Mouse (Mus musculus) CH12.LX (cell line): ENCODE measurements at regions not wholly inside any gene's neighbourhood (a gene's known extent, or its start where the extent isn't known, plus 50 kb on each side); places are given as distances from the start of the nearest gene placed in this dataset.

Source experiments
- DNase-seq: peaks from one replicate; pipeline ENCODE4 v3.0.0-alpha.2; 2013; ENCODE audit errors: extremely low read depth
- H3K27ac ChIP-seq: 2 replicates; pipeline ENCODE4 v1.5.1; 2012; ENCODE audit warnings: low read depth, mild to moderate bottlenecking, control low read depth, moderate library complexity; ENCODE audit not compliant: insufficient read depth
- H3K27me3 ChIP-seq: replicated peaks from 2 replicates; pipeline ENCODE3; 2012; ENCODE audit warnings: inconsistent platforms
- H3K36me3 ChIP-seq, 2 experiments: replicated peaks in 1 of 2; 2 replicates each; pipeline versions ENCODE3 to v1.6.1; 2012; ENCODE audit warnings: inconsistent platforms in 1 of 2, low read length in 1 of 2, mild to moderate bottlenecking in 1 of 2, mixed read lengths in 1 of 2, moderate library complexity in 1 of 2; ENCODE audit not compliant: control insufficient read depth in 1 of 2, insufficient read depth in 1 of 2
- H3K4me1 ChIP-seq, 2 experiments: 2 replicates each; pipeline ENCODE4 v1.6.1; 2012; ENCODE audit warnings: inconsistent platforms in 1 of 2, moderate library complexity in 1 of 2; ENCODE audit not compliant: insufficient read depth in 2 of 2, control insufficient read depth in 1 of 2
- H3K4me2 ChIP-seq: 2 replicates; pipeline ENCODE4 v1.6.1; 2012; ENCODE audit warnings: low read depth, mild to moderate bottlenecking, control low read depth; ENCODE audit not compliant: poor library complexity, insufficient read depth, severe bottlenecking
- H3K4me3 ChIP-seq, 3 experiments: fragments of 150-350 bp in 1 of 3; sonication (generic) in 1 of 3; replicated peaks in 1 of 3; 2 replicates each; pipeline versions ENCODE3 to v1.5.1; 2011 to 2012; ENCODE audit warnings: low read depth in 2 of 3, low read length in 2 of 3, mild to moderate bottlenecking in 2 of 3, moderate library complexity in 2 of 3, control low read depth in 1 of 3, improper control_type of control experiment in 1 of 3, inconsistent platforms in 1 of 3, mixed read lengths in 1 of 3; ENCODE audit not compliant: poor library complexity in 1 of 3
- H3K79me2 ChIP-seq: replicated peaks from 2 replicates; pipeline ENCODE4 v1.6.1; 2012; ENCODE audit warnings: mild to moderate bottlenecking, moderate library complexity; ENCODE audit not compliant: control insufficient read depth, poor library complexity, insufficient read depth, severe bottlenecking; ENCODE audit errors: extremely low read depth
- H3K9ac ChIP-seq: 2 replicates; pipeline ENCODE4 v1.6.1; 2012; ENCODE audit warnings: low read depth, mild to moderate bottlenecking, control low read depth, moderate library complexity; ENCODE audit not compliant: insufficient read depth
- H3K9me3 ChIP-seq: replicated peaks from 2 replicates; pipeline ENCODE3; 2012; ENCODE audit warnings: low read length, inconsistent platforms, mixed read lengths
- ELF1 ChIP-seq: IDR thresholded peaks from 2 replicates; pipeline ENCODE4 v1.6.1; 2014; ENCODE audit warnings: low read depth, mild to moderate bottlenecking, inconsistent platforms, low read length, improper control_type of control experiment
- GABPA ChIP-seq: IDR thresholded peaks from 2 replicates; pipeline ENCODE4 v1.6.1; 2012; ENCODE audit warnings: low read depth, low read length, improper control_type of control experiment, inconsistent platforms; ENCODE audit not compliant: insufficient replicate concordance
- HCFC1 ChIP-seq: IDR thresholded peaks from 2 replicates; pipeline ENCODE4 v1.6.1; 2012; ENCODE audit warnings: low read depth, mild to moderate bottlenecking, inconsistent platforms, low read length, improper control_type of control experiment
- JUND ChIP-seq: conservative IDR thresholded peaks from 2 replicates; pipeline ENCODE4 v1.6.1; 2011; ENCODE audit warnings: low read depth, low read length, improper control_type of control experiment
- MAX ChIP-seq: IDR thresholded peaks from 2 replicates; pipeline ENCODE4 v1.6.1; 2011; ENCODE audit warnings: low read length, improper control_type of control experiment
- MXI1 ChIP-seq: IDR thresholded peaks from 2 replicates; pipeline ENCODE4 v1.6.1; 2011; ENCODE audit warnings: mild to moderate bottlenecking, low read depth, low read length, improper control_type of control experiment
- MYC ChIP-seq: IDR thresholded peaks from 2 replicates; pipeline ENCODE4 v1.6.1; 2011; ENCODE audit warnings: low read depth, mild to moderate bottlenecking, improper control_type of control experiment, low read length
- NELFE ChIP-seq: IDR thresholded peaks from 2 replicates; pipeline ENCODE4 v1.6.1; 2011; ENCODE audit warnings: low read depth, low read length, improper control_type of control experiment
- PAX5 ChIP-seq: IDR thresholded peaks from 2 replicates; pipeline ENCODE4 v1.6.1; 2012; ENCODE audit warnings: low read length, inconsistent platforms, mixed read lengths
- POLR2A ChIP-seq: IDR thresholded peaks from 2 replicates; pipeline ENCODE4 v1.6.1; 2011; ENCODE audit warnings: low read depth, mild to moderate bottlenecking, improper control_type of control experiment, low read length
- POLR2AphosphoS2 ChIP-seq: IDR thresholded peaks from 2 replicates; pipeline ENCODE4 v1.6.1; 2011; ENCODE audit warnings: low read depth, low read length, improper control_type of control experiment
- SMC3 ChIP-seq: IDR thresholded peaks from 2 replicates; pipeline ENCODE4 v1.6.1; 2011; ENCODE audit warnings: low read depth, low read length, improper control_type of control experiment
- UBTF ChIP-seq: IDR thresholded peaks from 2 replicates; pipeline ENCODE4 v1.6.1; 2012; ENCODE audit warnings: low read depth, mild to moderate bottlenecking, inconsistent platforms, low read length, improper control_type of control experiment, moderate library complexity
- USF2 ChIP-seq: conservative IDR thresholded peaks from 2 replicates; pipeline ENCODE4 v1.6.1; 2011; ENCODE audit warnings: low read depth, low read length, improper control_type of control experiment
- ZC3H11A ChIP-seq: IDR thresholded peaks from 2 replicates; pipeline ENCODE4 v1.6.1; 2012; ENCODE audit warnings: low read depth, mild to moderate bottlenecking, inconsistent platforms, low read length, improper control_type of control experiment
- dilution Hi-C: fragments of 300-500 bp; cut with MboI; formaldehyde crosslinking; loops from 2 replicates; pipeline ENCODE4 v1.14.3; 2020; ENCODE audit warnings: low sequenced_read_pairs; ENCODE audit not compliant: extremely low pct_unique_long_range_greater_than_20kb, extremely low pct_ligation_motif_present
- in situ Hi-C: fragments of 300-500 bp; cut with MboI; formaldehyde crosslinking; loops from 3 replicates; pipeline ENCODE4 v1.14.3; 2019; ENCODE audit warnings: low sequenced_read_pairs, low pct_ligation_motif_present, low pct_unique_long_range_greater_than_20kb, mixed read lengths

DNA sequence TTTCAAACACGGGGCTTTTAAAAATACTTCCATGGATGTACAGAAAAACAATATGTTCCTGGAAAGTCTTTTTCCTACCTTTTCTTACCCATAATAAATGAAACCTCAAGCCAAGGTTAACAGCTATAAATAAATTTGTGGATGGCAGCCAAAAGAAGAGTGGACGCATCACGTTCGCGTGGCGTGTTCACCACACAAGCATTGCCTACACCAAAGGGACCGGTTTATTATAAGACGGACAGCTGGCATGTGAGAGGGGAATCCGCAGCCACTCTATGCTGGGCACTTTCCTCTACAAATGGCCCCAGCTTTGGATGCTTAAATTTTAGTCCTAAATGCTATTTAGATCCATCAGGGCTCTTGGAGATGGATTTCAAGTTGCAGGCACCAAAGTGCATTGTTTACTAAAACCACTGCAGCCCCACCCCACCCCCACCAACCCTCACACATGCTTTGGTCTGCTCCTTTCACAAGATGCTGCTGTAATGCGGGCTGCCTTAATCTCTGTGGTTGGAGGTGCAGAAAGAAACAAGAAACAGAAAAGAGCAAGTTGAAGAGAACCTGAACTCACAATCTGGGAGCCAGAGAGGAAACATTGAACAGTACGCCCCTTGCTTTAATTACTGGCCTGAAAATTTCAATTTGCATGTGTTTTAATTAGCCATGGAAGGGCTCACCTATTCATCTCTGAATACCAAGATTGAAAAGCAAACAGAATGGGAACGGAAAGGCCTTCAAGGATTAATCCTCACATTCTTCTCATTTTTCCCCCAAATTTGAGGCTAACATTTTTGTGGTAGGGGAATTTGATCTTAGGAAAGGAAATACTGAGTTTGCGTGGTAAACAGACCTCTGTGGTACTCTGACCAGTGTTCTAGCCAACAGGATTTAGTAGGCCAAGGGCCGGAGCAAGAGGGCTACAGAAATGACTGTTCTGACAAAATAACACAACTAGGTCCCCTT lies 78.7 kb upstream of the Gnao1 start:
- peaks cover 4% of the 10 kb centered on the region for H3K9me3 ChIP-seq
- no peaks in the 10 kb centered on the region for H3K79me2 ChIP-seq
- H3K36me3 ChIP-seq = no peaks in the 10 kb centered on the region
- no peak overlapping the region for H3K4me3 ChIP-seq
- H3K27me3 ChIP-seq = no peaks in the 10 kb centered on the region
- dilution Hi-C loops = no loop called here
- in situ Hi-C loops = no loop called here
- no peak overlapping the region for H3K9ac ChIP-seq
- no peak overlapping the region for H3K4me2 ChIP-seq
- no peak overlapping the region for H3K27ac ChIP-seq
- peaks cover 0 to 5% of the 10 kb centered on the region in 2 experiments; a peak in 1 of 4 replicates for H3K4me1 ChIP-seq
- no peak for DNase-seq
- TF ChIP-seq HCFC1 = no peak
- no peak for TF ChIP-seq JUND
- TF ChIP-seq ZC3H11A = no peak
- no peak for TF ChIP-seq MAX
- no peak for TF ChIP-seq GABPA
- no peak for TF ChIP-seq NELFE

DNA sequence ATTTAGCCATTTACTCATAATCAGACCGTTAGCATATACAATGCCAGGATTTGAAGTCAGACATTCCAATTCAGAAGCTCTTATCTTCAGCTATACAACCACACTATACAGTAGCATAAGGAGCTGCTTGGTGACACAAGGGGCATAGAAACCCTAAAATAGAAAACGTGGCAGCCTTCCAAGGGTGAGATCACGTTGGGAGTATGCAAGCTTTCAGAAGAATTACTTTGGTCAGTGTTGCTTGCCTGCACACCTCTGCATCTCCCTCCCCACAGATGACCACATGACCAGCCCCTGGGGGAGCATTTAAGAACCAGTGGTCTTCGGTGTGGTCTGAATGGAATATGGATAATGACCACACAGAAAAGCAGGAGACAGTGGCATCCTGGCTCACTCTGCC lies 74.9 kb upstream of the Gnao1 start:
- Histone ChIP-seq H3K79me2 (no peaks in the 10 kb centered on the region), H3K4me2 (no peak overlapping the region), H3K4me3 (no peak overlapping the region), H3K9me3 (peaks cover 4% of the 10 kb centered on the region), H3K9ac (no peak overlapping the region), H3K27me3 (no peaks in the 10 kb centered on the region), H3K4me1 (no peaks in the 10 kb centered on the region), H3K36me3 (no peaks in the 10 kb centered on the region), H3K27ac (no peak overlapping the region)
- no peak for TF ChIP-seq GABPA
- TF ChIP-seq POLR2A = no peak
- no peak for TF ChIP-seq POLR2AphosphoS2
- TF ChIP-seq USF2 = no peak
- no peak for TF ChIP-seq SMC3
- TF ChIP-seq MYC = no peak
- no peak for TF ChIP-seq JUND
- TF ChIP-seq UBTF = no peak
- no peak for TF ChIP-seq PAX5
- no peak for TF ChIP-seq MXI1
- no peak for TF ChIP-seq ELF1
- in situ Hi-C loops (no loop called here), dilution Hi-C loops (no loop called here)
- DNase-seq = no peak
